Mouse (Mus musculus) lung, postnatal 0 days (tissue): Measurements from ENCODE around the gene Gm13698. TPM values are rescaled to one million over a fixed set of nuclear protein-coding genes. Genes with fewer than 3 reads are reported as not detected.
"Not testable (repeated sequence)": the region's sequence is repeated elsewhere in the genome, so short reads cannot be mapped to it uniquely, and the experiment has no call there.

ENCODE experiments used
- ATAC-seq: fragments of 200-750 bp; cut with Nextera tagmentation; 2 replicates; pipeline ENCODE4 v1.8.0; 2017; ENCODE audit warnings: moderate library complexity
- DNase-seq: peaks from one replicate; pipeline ENCODE4 v3.0.0-alpha.2; 2016; ENCODE audit warnings: low spot score
- H3K27ac ChIP-seq: fragments of 300-500 bp; sonication (generic); 2 replicates; pipeline ENCODE4 v1.5.1; 2014; ENCODE audit warnings: antibody characterized with exemption, mild to moderate bottlenecking, low read length, mixed read lengths
- H3K27me3 ChIP-seq: fragments of 300-500 bp; sonication (generic); replicated peaks from 2 replicates; pipeline ENCODE4 v1.6.1; 2014; ENCODE audit warnings: low read length, mixed read lengths; ENCODE audit not compliant: insufficient read depth
- H3K36me3 ChIP-seq: fragments of 300-500 bp; sonication (generic); 2 replicates; pipeline ENCODE4 v1.6.1; 2014; ENCODE audit warnings: low read length, mixed read lengths; ENCODE audit not compliant: insufficient read depth
- H3K4me1 ChIP-seq: fragments of 300-500 bp; sonication (generic); 2 replicates; pipeline ENCODE4 v1.6.1; 2014; ENCODE audit warnings: antibody characterized with exemption, low read depth, low read length, mixed read lengths; ENCODE audit not compliant: insufficient read depth
- H3K4me2 ChIP-seq: fragments of 300-500 bp; sonication (generic); replicated peaks from 2 replicates; pipeline ENCODE4 v1.6.1; 2014; ENCODE audit warnings: low read depth, mild to moderate bottlenecking, low read length, moderate library complexity, mixed read lengths
- H3K4me3 ChIP-seq: fragments of 300-500 bp; sonication (generic); 2 replicates; pipeline ENCODE4 v1.5.1; 2014; ENCODE audit warnings: low read depth, low read length
- H3K9ac ChIP-seq: fragments of 300-500 bp; sonication (generic); replicated peaks from 2 replicates; pipeline ENCODE4 v1.6.1; 2014; ENCODE audit warnings: low read depth, mild to moderate bottlenecking
- H3K9me3 ChIP-seq: fragments of 300-500 bp; sonication (generic); 2 replicates; pipeline ENCODE4 v1.6.1; 2016; ENCODE audit warnings: low read length, mixed read lengths
- CTCF ChIP-seq: IDR thresholded peaks from 2 replicates; pipeline ENCODE4 v1.5.1; 2016; ENCODE audit warnings: antibody characterized with exemption, mild to moderate bottlenecking
- EP300 ChIP-seq: IDR thresholded peaks from 2 replicates; pipeline ENCODE4 v1.6.1; 2016; ENCODE audit warnings: antibody characterized with exemption, mild to moderate bottlenecking, control low read depth
- WGBS: fragments of 180-500 bp; shearing (Covaris S2); extraction: QIAGEN DNeasy Blood & Tissue Kit; methylation state at CpG from one replicate; pipeline ENCODE4 v1.1.7; 2014; 5-methylcytosine and 5-hydroxymethylcytosine counted together
- polyA plus RNA-seq: library from polyadenylated mRNA; unstranded; fragments of >200 nt; fragmentation: Nextera tagmentation; extraction: Ambion mirVana; gene quantifications from 2 replicates; pipeline ENCODE4 v1.2.1, GENCODE M21; 2015

The Gm13698 gene
- not detected in 2 replicates for polyA plus RNA-seq

DNA sequence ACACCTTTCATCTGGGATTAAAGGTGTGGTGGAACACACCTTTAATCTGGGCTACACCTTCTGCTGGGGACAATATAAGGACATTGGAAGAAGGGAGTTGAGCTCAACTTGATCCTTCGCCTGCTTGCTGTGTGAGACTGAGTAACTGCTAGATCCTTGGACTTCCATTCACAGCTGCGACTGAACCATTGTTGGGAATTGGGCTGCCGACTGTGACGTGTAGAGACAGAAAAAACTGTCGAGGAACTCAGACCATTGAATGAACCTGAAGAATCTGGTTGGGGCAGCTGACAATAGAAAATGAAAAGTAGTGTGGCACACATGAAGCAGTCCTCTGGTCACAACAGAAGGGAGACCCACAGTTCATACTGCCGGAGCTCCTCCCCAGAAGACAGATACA is at the start of gene Gm13698:
Gene Gm13698 (plus strand): TSS at position 301 of the 400 bp plus-strand sequence.
- not testable (repeated sequence) for H3K9me3 ChIP-seq, DNase-seq, H3K36me3 ChIP-seq, H3K4me2 ChIP-seq, H3K27me3 ChIP-seq, H3K4me3 ChIP-seq, ATAC-seq, H3K27ac ChIP-seq, H3K4me1 ChIP-seq, H3K9ac ChIP-seq
- WGBS: no CpG with 5 or more reads among the region's 6 CpGs

DNA sequence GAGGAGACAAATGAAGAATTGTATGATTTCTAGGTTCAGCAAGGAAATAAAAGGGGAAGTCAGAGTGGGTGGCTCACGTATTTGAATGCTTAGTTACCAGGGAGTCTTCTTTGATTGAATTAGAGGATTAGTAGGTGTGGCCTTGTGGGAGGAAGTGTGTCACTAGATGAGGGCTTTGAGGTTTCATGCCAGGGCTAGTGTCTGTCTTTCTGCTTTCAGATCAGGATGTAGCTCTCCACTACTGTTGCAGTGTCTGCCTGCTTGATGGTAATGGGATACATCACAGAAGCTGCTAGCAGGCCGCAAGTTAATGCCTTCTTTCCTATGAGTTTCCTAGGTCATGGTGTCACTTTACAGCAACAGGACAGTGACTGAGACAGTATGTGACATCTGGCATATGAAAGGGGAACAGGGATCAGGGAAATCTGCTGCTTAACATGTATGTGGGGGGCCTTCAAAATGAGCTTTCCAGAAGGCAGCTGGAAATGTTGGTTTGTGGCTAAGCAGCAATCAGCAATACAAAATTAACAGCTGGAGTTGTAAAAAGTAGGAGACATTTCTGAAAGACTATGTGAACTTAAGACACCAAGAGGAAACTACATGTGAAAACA is 25.9 kb upstream of the Gm13698 start:
- Histone ChIP-seq H3K4me3 (no peak overlapping the region), H3K4me2 (no peak overlapping the region), H3K27ac (no peak overlapping the region), H3K36me3 (no peaks in the 10 kb centered on the region), H3K9ac (no peak overlapping the region), H3K9me3 (no peaks in the 10 kb centered on the region), H3K27me3 (no peaks in the 10 kb centered on the region), H3K4me1 (no peaks in the 10 kb centered on the region)
- no peak for TF ChIP-seq EP300
- TF ChIP-seq CTCF: no peak
- ATAC-seq (no peak), DNase-seq (no peak)
- WGBS: 49% methylated on average over 2 of the region's 2 CpGs

- H3K27me3 ChIP-seq: no peaks in the 10 kb centered on the region
- no peaks in the 10 kb centered on the region for H3K4me1 ChIP-seq
- no peak for TF ChIP-seq CTCF
- no peak for TF ChIP-seq EP300
- H3K27ac ChIP-seq: no peak within 1 kb of the TSS
- under 1% methylated on average over 20 of the region's 20 CpGs for WGBS
- H3K9ac ChIP-seq: no peak within 1 kb of the TSS
- DNase-seq (no peak), ATAC-seq (no peak)
- H3K4me2 ChIP-seq: 0 out of 2 replicates have a peak within 1 kb of the TSS, but pooled peaks have one; percentile 17
- H3K36me3 ChIP-seq: no peaks in the 10 kb centered on the region
- no peaks in the 10 kb centered on the region for H3K9me3 ChIP-seq
- no peak within 1 kb of the TSS; the same call in 1 of the 2 replicates for H3K4me3 ChIP-seq
Measured at GRCm38 (mm10) chr2:83940931-83941361, 14.5 kb upstream of the Gm13698 start, which contains the start of gene Zswim2. TSS of gene Zswim2 (minus strand) at chr2:83941228.

DNA sequence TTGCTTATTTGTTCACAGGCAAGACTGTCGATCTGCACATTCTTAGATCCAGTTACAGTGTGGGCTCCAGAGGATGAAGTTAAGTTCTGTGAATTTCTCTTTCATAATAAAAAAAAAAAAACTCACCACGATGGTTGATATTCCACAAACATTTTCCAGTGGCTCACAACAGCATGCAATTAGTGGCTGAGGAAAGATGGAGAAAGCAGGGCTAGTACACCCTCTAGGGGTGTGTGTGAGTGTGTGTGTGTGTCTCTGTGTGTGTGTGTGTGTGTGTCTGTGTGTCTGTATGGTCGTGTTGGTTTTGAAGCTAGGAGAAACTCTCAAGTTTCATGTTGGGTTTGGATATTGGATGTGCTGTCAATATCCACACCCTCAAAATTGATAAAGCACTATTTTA is 14.1 kb upstream of the Gm13698 start:
- Histone ChIP-seq H3K9me3 (no peaks in the 10 kb centered on the region), H3K9ac (no peak overlapping the region), H3K4me3 (no peak overlapping the region), H3K27me3 (no peaks in the 10 kb centered on the region), H3K36me3 (no peaks in the 10 kb centered on the region), H3K4me2 (0 out of 2 replicates have a peak overlapping the region, but pooled peaks have one; percentile 17), H3K27ac (no peak overlapping the region), H3K4me1 (no peaks in the 10 kb centered on the region)
- 33% methylated on average over 3 of the region's 3 CpGs for WGBS
- ATAC-seq: no peak
- no peak for TF ChIP-seq CTCF
- TF ChIP-seq EP300: no peak
- no peak for DNase-seq

GRCm38 (mm10) chr2:83941792-83942191 is 13.7 kb upstream of the Gm13698 start:
- TF ChIP-seq EP300 (no peak), CTCF (no peak)
- no peak for ATAC-seq
- no peaks in the 10 kb centered on the region for H3K4me1 ChIP-seq
- DNase-seq: no peak
- H3K4me3 ChIP-seq: no peak overlapping the region
- no peak overlapping the region for H3K4me2 ChIP-seq
- no peaks in the 10 kb centered on the region for H3K27me3 ChIP-seq
- no peak overlapping the region for H3K9ac ChIP-seq
- 44% methylated on average over 4 of the region's 4 CpGs for WGBS
- H3K36me3 ChIP-seq: no peaks in the 10 kb centered on the region
- no peak overlapping the region for H3K27ac ChIP-seq
- H3K9me3 ChIP-seq: no peaks in the 10 kb centered on the region

DNA sequence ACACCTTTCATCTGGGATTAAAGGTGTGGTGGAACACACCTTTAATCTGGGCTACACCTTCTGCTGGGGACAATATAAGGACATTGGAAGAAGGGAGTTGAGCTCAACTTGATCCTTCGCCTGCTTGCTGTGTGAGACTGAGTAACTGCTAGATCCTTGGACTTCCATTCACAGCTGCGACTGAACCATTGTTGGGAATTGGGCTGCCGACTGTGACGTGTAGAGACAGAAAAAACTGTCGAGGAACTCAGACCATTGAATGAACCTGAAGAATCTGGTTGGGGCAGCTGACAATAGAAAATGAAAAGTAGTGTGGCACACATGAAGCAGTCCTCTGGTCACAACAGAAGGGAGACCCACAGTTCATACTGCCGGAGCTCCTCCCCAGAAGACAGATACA is 5.7 kb downstream of the Gm13698 start, which contains the start of gene Gm13693:
Gene Gm13693 (plus strand): TSS at position 301 of the 400 bp plus-strand sequence.
- H3K9me3 ChIP-seq, H3K27ac ChIP-seq, H3K27me3 ChIP-seq, H3K36me3 ChIP-seq, DNase-seq, H3K4me1 ChIP-seq, ATAC-seq, H3K4me2 ChIP-seq, H3K9ac ChIP-seq, H3K4me3 ChIP-seq: not testable (repeated sequence)
- no CpG with 5 or more reads among the region's 6 CpGs for WGBS

DNA sequence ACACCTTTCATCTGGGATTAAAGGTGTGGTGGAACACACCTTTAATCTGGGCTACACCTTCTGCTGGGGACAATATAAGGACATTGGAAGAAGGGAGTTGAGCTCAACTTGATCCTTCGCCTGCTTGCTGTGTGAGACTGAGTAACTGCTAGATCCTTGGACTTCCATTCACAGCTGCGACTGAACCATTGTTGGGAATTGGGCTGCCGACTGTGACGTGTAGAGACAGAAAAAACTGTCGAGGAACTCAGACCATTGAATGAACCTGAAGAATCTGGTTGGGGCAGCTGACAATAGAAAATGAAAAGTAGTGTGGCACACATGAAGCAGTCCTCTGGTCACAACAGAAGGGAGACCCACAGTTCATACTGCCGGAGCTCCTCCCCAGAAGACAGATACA is 11.5 kb downstream of the Gm13698 start, which contains the start of gene Gm13695:
Gene Gm13695 (plus strand): TSS at position 301 of the 400 bp plus-strand sequence.
- H3K4me1 ChIP-seq, H3K4me2 ChIP-seq, H3K9me3 ChIP-seq, ATAC-seq, H3K9ac ChIP-seq, H3K27me3 ChIP-seq, H3K4me3 ChIP-seq, H3K27ac ChIP-seq, DNase-seq, H3K36me3 ChIP-seq: not testable (repeated sequence)
- no CpG with 5 or more reads among the region's 6 CpGs for WGBS

GRCm38 (mm10) chr2:83972823-83973222 is 17.3 kb downstream of the Gm13698 start, which contains the start of gene Gm13696:
TSS of gene Gm13696 (plus strand) at chr2:83973123.
- H3K9ac ChIP-seq, H3K36me3 ChIP-seq, H3K9me3 ChIP-seq, H3K27me3 ChIP-seq, DNase-seq, H3K4me3 ChIP-seq, H3K4me1 ChIP-seq, H3K27ac ChIP-seq, H3K4me2 ChIP-seq, ATAC-seq: not testable (repeated sequence)
- no CpG with 5 or more reads among the region's 6 CpGs for WGBS

DNA sequence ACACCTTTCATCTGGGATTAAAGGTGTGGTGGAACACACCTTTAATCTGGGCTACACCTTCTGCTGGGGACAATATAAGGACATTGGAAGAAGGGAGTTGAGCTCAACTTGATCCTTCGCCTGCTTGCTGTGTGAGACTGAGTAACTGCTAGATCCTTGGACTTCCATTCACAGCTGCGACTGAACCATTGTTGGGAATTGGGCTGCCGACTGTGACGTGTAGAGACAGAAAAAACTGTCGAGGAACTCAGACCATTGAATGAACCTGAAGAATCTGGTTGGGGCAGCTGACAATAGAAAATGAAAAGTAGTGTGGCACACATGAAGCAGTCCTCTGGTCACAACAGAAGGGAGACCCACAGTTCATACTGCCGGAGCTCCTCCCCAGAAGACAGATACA is 23.1 kb downstream of the Gm13698 start, which contains the start of gene Gm13694:
Gene Gm13694 (plus strand): TSS at position 301 of the 400 bp plus-strand sequence.
- H3K27ac ChIP-seq, H3K9ac ChIP-seq, H3K4me3 ChIP-seq, H3K9me3 ChIP-seq, H3K36me3 ChIP-seq, H3K27me3 ChIP-seq, H3K4me1 ChIP-seq, H3K4me2 ChIP-seq, ATAC-seq, DNase-seq: not testable (repeated sequence)
- WGBS: no CpG with 5 or more reads among the region's 6 CpGs
